Mouse (Mus musculus): ENCODE measurements at regions not wholly inside any gene's neighbourhood (a gene's known extent, or its start where the extent isn't known, plus 50 kb on each side); places are given as distances from the start of the nearest gene placed in this dataset.

DNA sequence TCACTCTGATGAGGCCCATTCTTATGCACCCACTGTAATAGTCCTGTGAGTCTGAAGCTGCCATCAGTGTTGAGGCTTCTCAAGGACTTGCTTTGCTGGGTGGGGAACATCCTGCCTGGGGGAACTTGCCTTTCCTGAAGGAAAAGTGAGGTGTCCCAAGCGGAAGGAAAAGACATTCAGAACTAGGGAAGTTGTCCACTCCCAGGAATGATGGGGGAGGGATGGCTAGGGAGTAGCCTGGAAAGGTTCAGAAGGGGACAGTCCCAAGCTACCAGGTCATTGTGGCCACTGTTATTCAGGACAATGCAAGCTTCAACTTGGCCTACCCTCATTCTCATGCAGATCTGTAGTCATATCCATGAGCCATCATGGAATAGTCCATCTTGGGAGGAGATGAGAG is 102.7 kb upstream of the Foxa2 start:
- Histone ChIP-seq H3K4me3 (no peak overlapping the region), H3K27ac (no peak overlapping the region), H3K27me3 (ENCODE audit: insufficient read depth, poor library complexity, severe bottlenecking) (no peaks in the 10 kb centered on the region), H3K36me3 (no peaks in the 10 kb centered on the region), H3K9me3 (no peaks in the 10 kb centered on the region), H3K4me1 (replicated peaks) (peaks cover 11% of the 10 kb centered on the region)
- DNase-seq (ENCODE audit: low spot score): no peak
- 90% methylated on average over 1 of the region's 1 CpGs for WGBS

DNA sequence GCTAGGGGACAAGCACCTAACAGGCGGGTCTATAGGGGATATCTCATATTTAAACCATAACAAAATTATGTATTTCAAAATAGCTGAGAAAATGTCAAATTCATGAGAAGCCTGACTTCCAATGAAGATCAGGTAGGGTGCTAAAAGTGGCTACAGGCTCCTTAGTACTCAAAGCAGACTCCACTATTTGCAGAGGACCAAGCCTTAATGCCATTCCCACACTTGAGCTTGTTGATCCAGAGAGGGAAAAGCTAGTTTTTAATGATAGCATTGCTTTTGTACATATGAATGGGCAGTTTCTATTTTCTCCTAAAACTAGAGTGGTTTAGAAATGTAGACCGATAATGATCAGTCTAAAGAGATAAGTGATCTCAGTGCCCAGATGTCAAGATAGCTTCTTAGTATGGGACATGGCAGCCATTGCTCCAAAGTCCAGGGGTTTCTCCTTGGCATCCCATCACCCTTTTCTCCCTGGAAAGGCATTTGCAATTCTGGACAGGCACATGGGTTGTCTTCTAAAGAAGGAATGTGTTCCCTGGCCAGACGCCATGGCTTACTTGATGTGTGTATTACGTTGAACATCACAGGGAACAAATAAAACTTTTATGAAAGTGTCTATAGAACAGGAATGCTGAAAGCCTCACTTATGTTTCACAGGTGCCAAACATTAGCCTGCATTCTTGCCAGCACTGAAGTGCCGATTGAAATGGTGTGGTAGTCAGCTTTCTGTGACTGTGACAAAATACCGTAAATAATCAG is 106.9 kb upstream of the Foxa2 start:
- H3K27me3 ChIP-seq (ENCODE audit: insufficient read depth, poor library complexity, severe bottlenecking): no peaks in the 10 kb centered on the region
- no peak overlapping the region for H3K27ac ChIP-seq
- no peaks in the 10 kb centered on the region for H3K36me3 ChIP-seq
- no peak overlapping the region for H3K4me3 ChIP-seq
- peaks cover 11% of the 10 kb centered on the region for H3K4me1 ChIP-seq (replicated peaks)
- 92% methylated on average over 6 of the region's 6 CpGs for WGBS
- DNase-seq (ENCODE audit: low spot score): no peak
- H3K9me3 ChIP-seq: no peaks in the 10 kb centered on the region

DNA sequence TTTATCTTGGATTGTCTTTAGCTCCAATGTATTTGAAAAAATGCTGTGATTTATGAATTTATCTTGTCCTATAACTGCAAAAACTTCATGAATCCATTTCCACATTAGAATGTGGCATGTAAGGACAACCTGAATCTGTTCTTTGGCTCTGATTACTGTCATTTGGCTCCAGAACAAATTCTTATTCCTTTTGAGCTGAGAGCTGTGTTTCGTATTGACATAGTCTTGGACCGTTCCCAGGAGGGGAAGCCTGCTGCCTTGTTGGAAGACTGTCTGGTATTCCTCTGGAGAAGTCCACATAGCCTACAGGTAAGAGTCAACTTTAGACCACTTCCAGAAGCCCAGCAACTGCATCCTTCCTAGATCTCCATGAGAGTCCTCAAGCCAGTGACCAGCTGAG is 109.4 kb upstream of the Foxa2 start:
- DNase-seq (ENCODE audit: low spot score): no peak
- WGBS: 93% methylated on average over 2 of the region's 2 CpGs

DNA sequence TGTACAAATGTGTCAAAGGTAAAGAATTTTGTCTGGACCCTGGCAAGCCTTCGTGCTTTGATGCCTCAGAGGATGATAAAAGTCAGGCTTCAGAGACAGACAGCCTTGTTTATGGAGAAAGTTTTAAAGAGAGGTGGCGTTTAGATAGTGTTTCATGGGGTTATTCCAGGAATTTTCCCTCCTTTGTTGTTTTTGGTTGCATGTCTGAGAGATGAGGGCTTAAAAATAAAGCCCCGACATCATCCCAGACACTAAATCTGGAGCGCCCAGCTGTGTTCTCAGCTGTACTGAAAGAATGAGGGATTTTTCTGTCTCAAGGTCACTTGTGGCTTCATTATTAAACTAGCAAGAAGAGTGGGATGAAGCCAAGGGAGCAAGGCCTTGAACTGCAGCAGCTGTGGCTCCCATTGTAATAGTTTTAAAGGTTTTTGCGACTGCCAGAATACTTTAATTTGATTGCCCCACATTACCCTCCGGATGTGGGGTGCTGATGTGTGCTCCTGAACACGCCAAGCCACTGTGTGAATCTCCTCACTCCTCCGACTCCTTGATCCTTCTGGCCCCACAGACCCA is 112.3 kb upstream of the Foxa2 start:
- no peaks in the 10 kb centered on the region for H3K9me3 ChIP-seq
- WGBS: 78% methylated on average over 8 of the region's 8 CpGs
- no peak for DNase-seq (ENCODE audit: low spot score)
- H3K4me1 ChIP-seq (replicated peaks): 0 out of 2 replicates have a peak, but pooled peaks cover 5% of the 10 kb centered on the region
- no peak overlapping the region for H3K4me3 ChIP-seq
- no peaks in the 10 kb centered on the region for H3K36me3 ChIP-seq
- H3K27me3 ChIP-seq (ENCODE audit: insufficient read depth, poor library complexity, severe bottlenecking): no peaks in the 10 kb centered on the region
- H3K27ac ChIP-seq: no peak overlapping the region

More for the DNA sequence above, 109.4 kb upstream of the Foxa2 start:
- peaks cover 9% of the 10 kb centered on the region for H3K4me1 ChIP-seq (replicated peaks)
- H3K4me3 ChIP-seq: no peak overlapping the region
- no peak overlapping the region for H3K27ac ChIP-seq
- H3K36me3 ChIP-seq: no peaks in the 10 kb centered on the region
- no peaks in the 10 kb centered on the region for H3K9me3 ChIP-seq
- no peaks in the 10 kb centered on the region for H3K27me3 ChIP-seq (ENCODE audit: insufficient read depth, poor library complexity, severe bottlenecking)

DNA sequence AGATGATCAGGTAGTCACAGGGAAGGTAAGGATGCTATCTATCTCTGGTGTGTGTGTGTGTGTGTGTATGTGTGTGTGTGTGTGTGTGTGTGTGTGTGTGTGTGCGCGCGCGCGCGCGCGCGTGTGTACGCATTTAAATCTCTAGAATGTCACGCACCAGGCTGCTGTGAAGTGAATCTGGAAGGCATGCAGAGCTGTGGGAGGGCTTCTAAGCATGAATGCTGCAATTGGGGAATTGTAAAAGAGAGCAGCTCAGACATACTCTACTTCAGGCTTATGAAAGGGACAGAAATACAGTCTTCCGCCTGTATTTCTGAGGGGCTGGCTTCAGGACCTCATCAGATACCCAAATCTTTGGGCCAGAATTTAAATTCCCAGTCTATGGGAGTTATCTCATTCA is 114.2 kb upstream of the Foxa2 start:
- no peaks in the 10 kb centered on the region for H3K36me3 ChIP-seq
- 0 out of 2 replicates have a peak, but pooled peaks cover 5% of the 10 kb centered on the region for H3K4me1 ChIP-seq (replicated peaks)
- H3K4me3 ChIP-seq: no peak overlapping the region
- no peak for DNase-seq (ENCODE audit: low spot score)
- no peaks in the 10 kb centered on the region for H3K27me3 ChIP-seq (ENCODE audit: insufficient read depth, poor library complexity, severe bottlenecking)
- 98% methylated on average over 12 of the region's 12 CpGs for WGBS
- no peaks in the 10 kb centered on the region for H3K9me3 ChIP-seq
- H3K27ac ChIP-seq: no peak overlapping the region

DNA sequence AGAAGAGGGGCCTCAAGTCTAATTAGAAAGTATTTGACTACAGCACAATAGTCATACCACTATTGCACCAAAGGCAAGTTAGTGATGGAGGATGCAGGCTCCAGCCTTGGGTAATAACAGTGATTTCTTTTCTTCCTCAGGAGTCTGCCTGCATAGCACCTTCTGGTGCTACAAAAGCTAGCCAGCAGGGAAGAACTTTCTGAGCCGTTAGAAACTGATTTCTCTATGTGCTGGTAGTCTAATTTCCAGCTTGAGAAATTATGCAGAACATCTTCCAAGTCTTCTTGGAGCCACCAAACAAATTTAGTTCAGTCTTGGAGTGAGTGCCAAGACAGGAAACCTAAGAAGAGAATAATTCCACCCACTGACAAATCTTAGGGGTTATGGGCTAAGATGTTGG is 115.2 kb upstream of the Foxa2 start:
- Histone ChIP-seq H3K4me3 (no peak overlapping the region), H3K36me3 (no peaks in the 10 kb centered on the region), H3K4me1 (replicated peaks) (0 out of 2 replicates have a peak, but pooled peaks cover 5% of the 10 kb centered on the region), H3K27me3 (ENCODE audit: insufficient read depth, poor library complexity, severe bottlenecking) (no peaks in the 10 kb centered on the region), H3K27ac (no peak overlapping the region), H3K9me3 (no peaks in the 10 kb centered on the region)
- DNase-seq (ENCODE audit: low spot score): no peak
- 74% methylated on average over 1 of the region's 1 CpGs for WGBS

DNA sequence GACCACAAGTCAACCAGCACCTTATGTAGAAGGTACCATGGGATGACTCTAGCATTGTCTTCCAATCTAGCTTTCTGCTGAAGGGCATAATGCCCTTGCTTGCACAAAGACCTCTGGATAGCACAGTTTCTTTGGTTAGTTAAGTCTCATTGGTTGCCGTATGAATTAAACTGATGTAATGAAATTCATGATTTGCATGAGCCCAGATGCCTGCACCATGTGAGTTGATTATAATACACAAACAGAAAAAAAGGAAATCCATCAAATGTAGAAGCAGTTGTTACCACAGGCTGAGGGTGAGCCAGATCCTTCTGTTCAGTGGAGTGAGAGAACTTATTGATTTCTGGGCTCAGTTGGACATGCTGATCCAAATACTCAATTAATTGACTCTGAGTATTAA is 115.8 kb upstream of the Foxa2 start:
- Histone ChIP-seq H3K27ac (no peak overlapping the region), H3K4me3 (no peak overlapping the region), H3K4me1 (replicated peaks) (0 out of 2 replicates have a peak, but pooled peaks cover 5% of the 10 kb centered on the region), H3K27me3 (ENCODE audit: insufficient read depth, poor library complexity, severe bottlenecking) (no peaks in the 10 kb centered on the region), H3K9me3 (no peaks in the 10 kb centered on the region), H3K36me3 (no peaks in the 10 kb centered on the region)
- DNase-seq (ENCODE audit: low spot score): no peak
- 89% methylated on average over 1 of the region's 1 CpGs for WGBS

DNA sequence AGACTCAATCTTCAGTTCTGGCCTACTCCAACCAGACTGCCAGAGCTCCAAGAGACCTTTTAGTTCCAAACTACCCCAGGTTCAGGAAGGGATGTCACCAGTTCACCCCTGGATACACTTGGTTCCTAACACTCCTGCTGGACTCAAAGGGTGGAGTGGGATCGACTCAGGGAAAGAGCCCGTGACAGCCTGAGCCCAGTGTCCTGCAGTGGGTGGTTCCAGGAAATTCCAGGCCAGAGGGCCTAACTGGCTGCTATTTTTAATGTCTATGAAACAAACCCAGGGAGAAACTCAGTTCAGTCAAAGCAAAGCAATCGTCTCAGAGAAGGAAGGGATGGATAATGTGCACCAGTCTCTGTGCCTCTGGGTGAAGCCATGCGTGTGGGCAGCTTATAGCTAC is 124.3 kb upstream of the Foxa2 start:
- no peaks in the 10 kb centered on the region for H3K4me1 ChIP-seq (replicated peaks)
- no peak for DNase-seq (ENCODE audit: low spot score)
- H3K9me3 ChIP-seq: no peaks in the 10 kb centered on the region
- H3K36me3 ChIP-seq: no peaks in the 10 kb centered on the region
- H3K27ac ChIP-seq: no peak overlapping the region
- no peaks in the 10 kb centered on the region for H3K27me3 ChIP-seq (ENCODE audit: insufficient read depth, poor library complexity, severe bottlenecking)
- 79% methylated on average over 4 of the region's 4 CpGs for whole genome bisulfite sequencing
- no peak overlapping the region for H3K4me3 ChIP-seq

DNA sequence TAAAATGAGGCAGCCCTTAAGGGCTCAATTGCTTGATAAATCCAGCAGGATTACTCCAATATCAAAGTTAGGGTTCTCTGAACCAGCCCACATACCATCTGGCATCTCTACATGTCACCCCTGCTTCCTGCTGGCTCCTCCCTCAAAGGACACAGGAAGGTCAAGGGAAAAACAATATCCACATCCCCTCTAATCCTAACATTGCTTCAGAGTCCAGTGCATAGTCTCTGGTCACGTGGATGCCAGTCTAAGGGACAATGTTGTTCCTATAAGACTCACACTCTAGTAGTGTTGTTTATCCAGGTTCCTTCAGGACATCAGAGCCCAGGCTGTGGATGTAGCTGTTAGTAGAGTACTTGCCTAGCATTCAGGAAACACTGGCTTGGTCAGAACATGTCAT is 124.9 kb upstream of the Foxa2 start:
- Histone ChIP-seq H3K27ac (no peak overlapping the region), H3K9me3 (no peaks in the 10 kb centered on the region), H3K27me3 (ENCODE audit: insufficient read depth, poor library complexity, severe bottlenecking) (no peaks in the 10 kb centered on the region), H3K4me3 (no peak overlapping the region), H3K4me1 (replicated peaks) (no peaks in the 10 kb centered on the region), H3K36me3 (no peaks in the 10 kb centered on the region)
- WGBS: 41% methylated on average over 1 of the region's 1 CpGs
- no peak for DNase-seq (ENCODE audit: low spot score)

DNA sequence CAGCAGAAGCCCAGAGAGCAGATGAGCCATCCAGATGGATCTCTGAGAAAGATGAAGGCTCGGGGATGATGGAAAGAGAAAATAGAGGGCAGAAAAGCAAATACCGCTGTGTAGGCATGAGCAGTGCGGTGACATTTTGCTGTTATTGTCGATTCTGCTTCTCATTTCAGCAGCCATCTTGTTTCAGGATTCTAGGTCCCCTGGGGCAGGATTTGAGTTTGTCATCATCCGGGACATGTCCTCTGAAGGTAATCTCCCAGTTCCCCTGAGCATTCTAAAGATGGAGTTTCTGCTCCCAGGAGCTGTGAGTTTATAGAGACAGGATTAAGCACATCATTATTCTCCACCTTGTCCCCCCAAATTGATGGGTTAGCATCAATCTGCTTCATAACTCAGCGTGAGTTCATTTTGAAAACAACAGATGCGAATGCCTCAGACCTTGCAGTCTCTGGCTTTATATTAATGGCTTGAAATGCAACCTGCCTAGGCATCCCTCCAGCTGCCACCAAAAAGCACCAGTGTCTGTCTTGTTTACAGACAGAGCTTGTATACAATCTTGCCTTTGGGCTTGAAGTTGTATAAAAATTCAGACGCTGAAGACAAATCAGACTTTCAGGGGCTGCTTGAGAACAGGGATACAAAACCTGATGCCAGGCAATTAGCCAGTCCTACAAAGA is 128.6 kb upstream of the Foxa2 start:
- Histone ChIP-seq H3K4me1 (replicated peaks) (no peaks in the 10 kb centered on the region), H3K36me3 (no peaks in the 10 kb centered on the region), H3K27ac (no peak overlapping the region), H3K4me3 (no peak overlapping the region), H3K27me3 (ENCODE audit: insufficient read depth, poor library complexity, severe bottlenecking) (no peaks in the 10 kb centered on the region), H3K9me3 (no peaks in the 10 kb centered on the region)
- 88% methylated on average over 8 of the region's 8 CpGs for WGBS
- no peak for DNase-seq (ENCODE audit: low spot score)

DNA sequence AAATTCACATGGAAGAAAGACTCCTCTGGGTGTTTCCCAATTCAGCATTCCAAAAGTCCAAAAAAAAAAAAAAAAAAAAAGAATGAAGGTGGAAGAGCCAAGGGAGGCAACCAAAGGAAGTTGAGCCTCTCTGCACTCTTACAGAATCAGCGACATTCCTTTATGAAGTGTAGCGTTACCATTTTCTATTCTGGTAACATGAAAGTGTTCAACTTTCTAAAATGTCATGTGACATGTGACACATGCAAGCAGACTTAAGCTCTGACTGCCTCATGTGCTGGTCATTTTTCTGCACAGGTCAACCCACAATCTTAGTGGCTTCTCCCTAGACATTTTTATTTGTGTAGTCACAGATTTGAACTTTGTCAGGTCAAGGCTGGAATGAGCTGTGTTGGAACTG is 133.5 kb upstream of the Foxa2 start:
- H3K4me3 ChIP-seq: no peak overlapping the region
- no peak for DNase-seq (ENCODE audit: low spot score)

DNA sequence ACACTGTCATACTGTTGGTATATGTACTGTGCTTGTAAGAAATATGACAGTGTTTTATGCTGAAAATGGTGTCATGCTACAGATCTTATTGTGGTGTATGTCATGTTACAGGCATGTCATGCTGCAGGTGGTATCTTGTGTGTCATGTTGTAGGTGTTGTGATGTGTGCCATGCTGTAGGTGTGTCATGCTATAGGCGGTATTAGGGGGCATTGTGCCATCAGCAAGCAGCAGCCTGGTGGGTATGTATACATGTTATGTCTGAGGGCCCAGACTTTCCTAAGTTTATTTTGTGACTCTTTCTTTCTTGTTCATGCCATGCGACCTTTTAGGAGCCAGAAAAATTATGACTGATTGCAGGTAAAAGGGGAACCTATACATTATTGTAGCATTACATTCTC is 134.7 kb upstream of the Foxa2 start:
- Histone ChIP-seq H3K4me1 (replicated peaks) (no peaks in the 10 kb centered on the region), H3K27me3 (ENCODE audit: insufficient read depth, poor library complexity, severe bottlenecking) (no peaks in the 10 kb centered on the region), H3K4me3 (no peak overlapping the region), H3K27ac (no peak overlapping the region), H3K36me3 (no peaks in the 10 kb centered on the region), H3K9me3 (no peaks in the 10 kb centered on the region)
- whole genome bisulfite sequencing: 91% methylated on average over 2 of the region's 2 CpGs
- DNase-seq (ENCODE audit: low spot score): no peak

More for the DNA sequence above, 133.5 kb upstream of the Foxa2 start:
- Histone ChIP-seq H3K36me3 (no peaks in the 10 kb centered on the region), H3K27me3 (ENCODE audit: insufficient read depth, poor library complexity, severe bottlenecking) (no peaks in the 10 kb centered on the region), H3K4me1 (replicated peaks) (no peaks in the 10 kb centered on the region), H3K9me3 (no peaks in the 10 kb centered on the region), H3K27ac (no peak overlapping the region)
- 90% methylated on average over 2 of the region's 2 CpGs for WGBS

DNA sequence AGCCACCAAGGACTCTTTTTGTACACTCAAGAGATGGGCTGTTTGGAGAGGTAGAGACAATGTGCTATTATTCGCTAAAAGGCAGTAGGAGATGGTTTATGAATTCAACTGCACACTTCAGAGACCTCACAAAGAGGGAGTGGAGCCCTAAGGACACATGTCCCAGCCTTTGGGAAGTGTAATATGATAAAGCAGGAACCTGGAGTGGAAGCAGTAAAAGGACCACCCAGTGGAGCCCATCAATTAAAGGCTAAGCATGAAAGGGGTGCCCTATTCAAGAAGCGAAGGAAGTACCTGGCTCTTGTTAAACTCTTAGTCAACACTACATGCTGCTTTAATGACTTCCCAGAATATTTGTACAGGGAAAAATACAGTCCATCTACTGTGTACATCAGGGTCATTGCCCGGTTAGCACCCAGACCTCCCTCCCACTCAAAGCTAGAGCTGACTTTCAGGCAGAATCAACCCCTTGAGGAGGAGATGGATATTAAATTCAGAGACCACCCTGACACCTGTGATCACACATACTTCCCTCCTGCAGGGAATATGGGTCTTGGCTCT is 135.8 kb upstream of the Foxa2 start:
- Histone ChIP-seq H3K4me3 (no peak overlapping the region), H3K36me3 (no peaks in the 10 kb centered on the region), H3K27ac (no peak overlapping the region), H3K4me1 (replicated peaks) (no peaks in the 10 kb centered on the region), H3K9me3 (no peaks in the 10 kb centered on the region), H3K27me3 (ENCODE audit: insufficient read depth, poor library complexity, severe bottlenecking) (no peaks in the 10 kb centered on the region)
- no peak for DNase-seq (ENCODE audit: low spot score)
- WGBS: 84% methylated on average over 3 of the region's 3 CpGs
